Mouse (Mus musculus): ENCODE results near the gene Nemp2. TPM values are rescaled to one million over a fixed set of nuclear protein-coding genes. Genes with fewer than 3 reads are reported as not detected.

The Nemp2 gene
- polyA plus RNA-seq (2012; rRNA removed) (2.2 and 2.6 TPM in 2 replicates), polyA plus RNA-seq (2014; fragmentation: Nextera tagmentation; extraction: Ambion mirVana) (1.6 and 1.7 TPM in 2 replicates)

GRCm38 (mm10) chr1:52630248-52630936, at the start of gene Nemp2:
Nemp2 (plus strand) TSS chr1:52630703.
- DNase-seq (ENCODE audit: low read depth in 3 of 3, low spot score in 3 of 3) = peak; percentile 65 to 69 (median 69)
- Histone ChIP-seq H3K9ac (replicated peaks) (peak within 1 kb of the TSS; percentile 83), H3K4me1 (replicated peaks; ENCODE audit: control insufficient read depth in 2 of 2, insufficient read depth in 2 of 2, low read length in 1 of 2) (peaks cover 2 to 5% of the 10 kb centered on the region in 2 experiments; a peak in 2 of 4 replicates), H3K27ac (no peak within 1 kb of the TSS), H3K9me3 (ENCODE audit: control insufficient read depth, low read length) (no peaks in the 10 kb centered on the region), H3K27me3 (ENCODE audit: control insufficient read depth, insufficient read depth, low read length) (no peaks in the 10 kb centered on the region), H3K4me3 (ENCODE audit: insufficient read depth in 1 of 2, low read depth in 2 of 2, low read length in 2 of 2) (peak within 1 kb of the TSS; percentile 94 to 96), H3K36me3 (replicated peaks; ENCODE audit: control insufficient read depth, insufficient read depth, low read depth) (no peaks in the 10 kb centered on the region), H3K4me2 (ENCODE audit: low read depth) (peak within 1 kb of the TSS; percentile 71)
- TF ChIP-seq CTCF (IDR thresholded peaks at IDR 0.05; ENCODE audit: low read depth) (peak; percentile 88), EP300 (IDR thresholded peaks at IDR 0.05; ENCODE audit: low read depth) (no peak)
- ATAC-seq (ENCODE audit: insufficient read depth) = peak; percentile 88
- WGBS (ENCODE audit: insufficient replicate concordance) = under 1% methylated on average over 44 of the region's 44 CpGs

GRCm38 (mm10) chr1:52581744-52582143, 48.8 kb upstream of the Nemp2 start:
- Histone ChIP-seq H3K4me1 (replicated peaks; ENCODE audit: control insufficient read depth in 2 of 2, insufficient read depth in 2 of 2, low read length in 1 of 2) (peaks cover 3 to 14% of the 10 kb centered on the region in 2 experiments; a peak in 2 of 4 replicates), H3K4me2 (ENCODE audit: low read depth) (no peak overlapping the region), H3K9me3 (ENCODE audit: control insufficient read depth, low read length) (no peaks in the 10 kb centered on the region), H3K27ac (no peak overlapping the region), H3K9ac (replicated peaks) (no peak overlapping the region), H3K36me3 (replicated peaks; ENCODE audit: control insufficient read depth, insufficient read depth, low read depth) (no peaks in the 10 kb centered on the region), H3K4me3 (ENCODE audit: insufficient read depth in 1 of 2, low read depth in 2 of 2, low read length in 2 of 2) (no peak overlapping the region), H3K27me3 (ENCODE audit: control insufficient read depth, insufficient read depth, low read length) (no peaks in the 10 kb centered on the region)
- no peak for TF ChIP-seq CTCF (IDR thresholded peaks at IDR 0.05; ENCODE audit: low read depth)
- no peak for TF ChIP-seq EP300 (IDR thresholded peaks at IDR 0.05; ENCODE audit: low read depth)
- DNase-seq (ENCODE audit: low read depth in 3 of 3, low spot score in 3 of 3) (no peak), ATAC-seq (ENCODE audit: insufficient read depth) (no peak)
- WGBS (ENCODE audit: insufficient replicate concordance) = 41% methylated on average over 4 of the region's 6 CpGs

- Histone ChIP-seq H3K4me3 (ENCODE audit: insufficient read depth in 1 of 2, low read depth in 2 of 2, low read length in 2 of 2) (no peak overlapping the region), H3K9ac (replicated peaks) (no peak overlapping the region), H3K4me2 (ENCODE audit: low read depth) (no peak overlapping the region), H3K36me3 (replicated peaks; ENCODE audit: control insufficient read depth, insufficient read depth, low read depth) (no peaks in the 10 kb centered on the region), H3K4me1 (replicated peaks; ENCODE audit: control insufficient read depth in 2 of 2, insufficient read depth in 2 of 2, low read length in 1 of 2) (peaks cover 3 to 10% of the 10 kb centered on the region in 2 experiments; a peak in 2 of 4 replicates), H3K9me3 (ENCODE audit: control insufficient read depth, low read length) (no peaks in the 10 kb centered on the region), H3K27me3 (ENCODE audit: control insufficient read depth, insufficient read depth, low read length) (no peaks in the 10 kb centered on the region), H3K27ac (no peak overlapping the region)
- DNase-seq (ENCODE audit: low read depth in 3 of 3, low spot score in 3 of 3) (no peak), ATAC-seq (ENCODE audit: insufficient read depth) (no peak)
- TF ChIP-seq CTCF (IDR thresholded peaks at IDR 0.05; ENCODE audit: low read depth) (no peak), EP300 (IDR thresholded peaks at IDR 0.05; ENCODE audit: low read depth) (no peak)
- 66% methylated on average over 1 of the region's 1 CpGs for WGBS (ENCODE audit: insufficient replicate concordance)
These were observed 47.6 kb upstream of the Nemp2 start for GRCm38 (mm10) chr1:52582866-52583265.

- Histone ChIP-seq H3K4me3 (ENCODE audit: insufficient read depth in 1 of 2, low read depth in 2 of 2, low read length in 2 of 2) (no peak overlapping the region), H3K4me1 (replicated peaks; ENCODE audit: control insufficient read depth in 2 of 2, insufficient read depth in 2 of 2, low read length in 1 of 2) (peaks cover 0 to 4% of the 10 kb centered on the region in 2 experiments; a peak in 1 of 4 replicates), H3K36me3 (replicated peaks; ENCODE audit: control insufficient read depth, insufficient read depth, low read depth) (no peaks in the 10 kb centered on the region), H3K9me3 (ENCODE audit: control insufficient read depth, low read length) (no peaks in the 10 kb centered on the region), H3K4me2 (ENCODE audit: low read depth) (no peak overlapping the region), H3K27me3 (ENCODE audit: control insufficient read depth, insufficient read depth, low read length) (no peaks in the 10 kb centered on the region), H3K9ac (replicated peaks) (no peak overlapping the region), H3K27ac (no peak overlapping the region)
- no peak for DNase-seq (ENCODE audit: low read depth in 3 of 3, low spot score in 3 of 3)
- no peak for TF ChIP-seq CTCF (IDR thresholded peaks at IDR 0.05; ENCODE audit: low read depth)
- no peak for TF ChIP-seq EP300 (IDR thresholded peaks at IDR 0.05; ENCODE audit: low read depth)
- no peak for ATAC-seq (ENCODE audit: insufficient read depth)
- 55% methylated on average over 11 of the region's 11 CpGs for WGBS (ENCODE audit: insufficient replicate concordance)
These were observed 33.4 kb upstream of the Nemp2 start for GRCm38 (mm10) chr1:52596982-52597646.

- WGBS (ENCODE audit: insufficient replicate concordance) = 32% methylated on average over 11 of the region's 11 CpGs
- no peak for TF ChIP-seq CTCF (IDR thresholded peaks at IDR 0.05; ENCODE audit: low read depth)
- TF ChIP-seq EP300 (IDR thresholded peaks at IDR 0.05; ENCODE audit: low read depth) = no peak
These were observed 32.7 kb upstream of the Nemp2 start for GRCm38 (mm10) chr1:52597761-52598160.

More at GRCm38 (mm10) chr1:52597761-52598160, 32.7 kb upstream of the Nemp2 start:
- H3K9me3 ChIP-seq (ENCODE audit: control insufficient read depth, low read length) = no peaks in the 10 kb centered on the region
- no peak overlapping the region for H3K4me2 ChIP-seq (ENCODE audit: low read depth)
- H3K4me3 ChIP-seq (ENCODE audit: insufficient read depth in 1 of 2, low read depth in 2 of 2, low read length in 2 of 2) = no peak overlapping the region
- no peak for ATAC-seq (ENCODE audit: insufficient read depth)
- no peak for DNase-seq (ENCODE audit: low read depth in 3 of 3, low spot score in 3 of 3)
- H3K27me3 ChIP-seq (ENCODE audit: control insufficient read depth, insufficient read depth, low read length) = no peaks in the 10 kb centered on the region
- H3K27ac ChIP-seq = no peak overlapping the region
- no peaks in the 10 kb centered on the region for H3K36me3 ChIP-seq (replicated peaks; ENCODE audit: control insufficient read depth, insufficient read depth, low read depth)
- no peak overlapping the region for H3K9ac ChIP-seq (replicated peaks)
- peaks cover 0 to 4% of the 10 kb centered on the region in 2 experiments; a peak in 1 of 4 replicates for H3K4me1 ChIP-seq (replicated peaks; ENCODE audit: control insufficient read depth in 2 of 2, insufficient read depth in 2 of 2, low read length in 1 of 2)
